Mouse (Mus musculus) liver, embryonic 14.5 days (tissue): ENCODE data around the gene Dnah9. TPM values are rescaled to one million over a fixed set of nuclear protein-coding genes. Genes with fewer than 3 reads are reported as not detected.
A peak's percentile ranks its signal among the peaks of the same experiment; 100 is the strongest.

Experiments used
- ATAC-seq: fragments of 200-750 bp; cut with Nextera tagmentation; 2 replicates; pipeline ENCODE4 v1.8.0; 2017; ENCODE audit warnings: moderate number of reproducible peaks, mild to moderate bottlenecking, moderate library complexity; ENCODE audit not compliant: insufficient read depth
- DNase-seq, 3 experiments: peaks; one replicate each; pipeline ENCODE4 v3.0.0-alpha.2; 2012 to 2013; ENCODE audit warnings: low read depth in 3 of 3, low spot score in 3 of 3
- H3K27ac ChIP-seq: fragments of 300-500 bp; sonication (generic); 2 replicates; pipeline ENCODE4 v1.5.1; 2014; ENCODE audit warnings: moderate library complexity, mild to moderate bottlenecking, control low read depth, inconsistent platforms
- H3K27me3 ChIP-seq: fragments of 300-500 bp; sonication (generic); 2 replicates; pipeline ENCODE4 v1.6.1; 2014; ENCODE audit warnings: mild to moderate bottlenecking, low read length, moderate library complexity; ENCODE audit not compliant: control insufficient read depth, insufficient read depth
- H3K36me3 ChIP-seq: fragments of 300-500 bp; sonication (generic); replicated peaks from 2 replicates; pipeline ENCODE4 v1.6.1; 2014; ENCODE audit warnings: low read depth; ENCODE audit not compliant: control insufficient read depth, insufficient read depth
- H3K4me1 ChIP-seq, 2 experiments: fragments of 200-500 bp in 1 of 2; fragments of 300-500 bp in 1 of 2; sonication (generic) in 1 of 2; replicated peaks; 2 replicates each; pipeline ENCODE4 v1.6.1; 2012 to 2014; ENCODE audit warnings: antibody characterized with exemption in 1 of 2, inconsistent platforms in 1 of 2, low read length in 1 of 2; ENCODE audit not compliant: control insufficient read depth in 2 of 2, insufficient read depth in 2 of 2
- H3K4me2 ChIP-seq: fragments of 300-500 bp; sonication (generic); 2 replicates; pipeline ENCODE4 v1.6.1; 2014; ENCODE audit warnings: low read depth, mild to moderate bottlenecking, control low read depth, moderate library complexity
- H3K4me3 ChIP-seq, 2 experiments: fragments of 200-500 bp in 1 of 2; fragments of 300-500 bp in 1 of 2; sonication (generic) in 1 of 2; 2 replicates each; pipeline ENCODE4 v1.5.1; 2012 to 2014; ENCODE audit warnings: low read depth in 2 of 2, low read length in 2 of 2, mild to moderate bottlenecking in 2 of 2, control low read depth in 1 of 2, inconsistent platforms in 1 of 2, moderate library complexity in 1 of 2; ENCODE audit not compliant: insufficient read depth in 1 of 2
- H3K9ac ChIP-seq: fragments of 300-500 bp; sonication (generic); replicated peaks from 2 replicates; pipeline ENCODE4 v1.6.1; 2014; ENCODE audit warnings: mild to moderate bottlenecking, control low read depth, moderate library complexity
- H3K9me3 ChIP-seq: fragments of 300-500 bp; sonication (generic); 2 replicates; pipeline ENCODE4 v1.6.1; 2016; ENCODE audit warnings: low read length, mixed read lengths; ENCODE audit not compliant: control insufficient read depth
- CTCF ChIP-seq: IDR thresholded peaks from 2 replicates; pipeline ENCODE4 v1.5.1; 2016; ENCODE audit warnings: antibody characterized with exemption, low read depth, control low read depth
- EP300 ChIP-seq: IDR thresholded peaks from 2 replicates; pipeline ENCODE4 v1.6.1; 2016; ENCODE audit warnings: antibody characterized with exemption, low read depth
- WGBS: fragments of 180-500 bp; shearing (Covaris S2); extraction: QIAGEN DNeasy Blood & Tissue Kit; methylation state at CpG from one replicate; pipeline ENCODE4 v1.1.7; 2014; ENCODE audit not compliant: insufficient replicate concordance; 5-methylcytosine and 5-hydroxymethylcytosine counted together
- polyA plus RNA-seq, 2 experiments: library from polyadenylated mRNA; depleted of rRNA in 1 of 2; stranded (reverse) in 1 of 2; unstranded in 1 of 2; fragments of >200 nt; fragmentation: Nextera tagmentation in 1 of 2; extraction: Ambion mirVana in 1 of 2; gene quantifications; 2 replicates each; pipeline versions ENCODE4 v1.2.1 to v1.2.3; 2012 to 2014

The Dnah9 gene
- polyA plus RNA-seq, 2 experiments, result not detected

- Histone ChIP-seq H3K9ac (no peak overlapping the region), H3K9me3 (no peaks in the 10 kb centered on the region), H3K4me1 (no peaks in the 10 kb centered on the region), H3K4me2 (no peak overlapping the region), H3K27ac (no peak overlapping the region), H3K27me3 (no peaks in the 10 kb centered on the region), H3K4me3 (no peak overlapping the region), H3K36me3 (no peaks in the 10 kb centered on the region)
- WGBS, result 14% methylated on average over 1 of the region's 1 CpGs
- DNase-seq, result no peak
- no peak for ATAC-seq
- TF ChIP-seq CTCF (peak; percentile 43), EP300 (no peak)
These were observed 316.3 kb downstream of the Dnah9 start for GRCm38 (mm10) chr11:65852066-65852465.

GRCm38 (mm10) chr11:65846446-65846845 lies 321.9 kb downstream of the Dnah9 start:
- H3K9me3 ChIP-seq, result no peaks in the 10 kb centered on the region
- DNase-seq (no peak), ATAC-seq (no peak)
- H3K27ac ChIP-seq, result no peak overlapping the region
- no peak for TF ChIP-seq EP300
- no peak for TF ChIP-seq CTCF
- no peak overlapping the region for H3K4me3 ChIP-seq
- WGBS, result 34% methylated on average over 5 of the region's 5 CpGs
- H3K4me1 ChIP-seq, result no peaks in the 10 kb centered on the region
- no peak overlapping the region for H3K9ac ChIP-seq
- no peaks in the 10 kb centered on the region for H3K36me3 ChIP-seq
- H3K27me3 ChIP-seq, result no peaks in the 10 kb centered on the region
- no peak overlapping the region for H3K4me2 ChIP-seq

GRCm38 (mm10) chr11:65838999-65839398 lies 329.4 kb downstream of the Dnah9 start:
- DNase-seq (no peak), ATAC-seq (no peak)
- Histone ChIP-seq H3K9ac (no peak overlapping the region), H3K27me3 (no peaks in the 10 kb centered on the region), H3K9me3 (no peaks in the 10 kb centered on the region), H3K36me3 (no peaks in the 10 kb centered on the region), H3K4me1 (no peaks in the 10 kb centered on the region), H3K27ac (no peak overlapping the region), H3K4me2 (no peak overlapping the region), H3K4me3 (no peak overlapping the region)
- TF ChIP-seq EP300 (no peak), CTCF (no peak)
- WGBS, result 70% methylated on average over 8 of the region's 8 CpGs

- Histone ChIP-seq H3K9ac (no peak overlapping the region), H3K4me1 (no peaks in the 10 kb centered on the region), H3K27me3 (no peaks in the 10 kb centered on the region), H3K9me3 (no peaks in the 10 kb centered on the region), H3K36me3 (peaks cover 21% of the 10 kb centered on the region), H3K4me3 (no peak overlapping the region), H3K27ac (no peak overlapping the region), H3K4me2 (no peak overlapping the region)
- DNase-seq (no peak), ATAC-seq (no peak)
- 83% methylated on average over 3 of the region's 3 CpGs for whole genome bisulfite sequencing
- TF ChIP-seq CTCF (no peak), EP300 (no peak)
These were observed 343.8 kb downstream of the Dnah9 start for GRCm38 (mm10) chr11:65824556-65824955.

- Histone ChIP-seq H3K9me3 (no peaks in the 10 kb centered on the region), H3K27me3 (no peaks in the 10 kb centered on the region), H3K9ac (no peak overlapping the region), H3K27ac (no peak overlapping the region), H3K4me1 (no peaks in the 10 kb centered on the region), H3K4me3 (no peak overlapping the region), H3K4me2 (no peak overlapping the region), H3K36me3 (peaks cover 12% of the 10 kb centered on the region)
- no peak for ATAC-seq
- peak; percentile 9 to 23 (median 12) for DNase-seq
- no peak for TF ChIP-seq EP300
- peak; percentile 81 for TF ChIP-seq CTCF
- WGBS, result 29% methylated on average over 7 of the region's 7 CpGs
These were observed 347.5 kb downstream of the Dnah9 start for GRCm38 (mm10) chr11:65820877-65821276.

GRCm38 (mm10) chr11:65820280-65820679 lies 348.1 kb downstream of the Dnah9 start:
- TF ChIP-seq CTCF, result peak; percentile 32; the same call in 1 of the 2 replicates
- TF ChIP-seq EP300, result no peak
- ATAC-seq, result no peak
- H3K4me1 ChIP-seq, result no peaks in the 10 kb centered on the region
- H3K36me3 ChIP-seq, result peaks cover 12% of the 10 kb centered on the region
- H3K9me3 ChIP-seq, result no peaks in the 10 kb centered on the region
- no peak for DNase-seq
- WGBS, result 66% methylated on average over 5 of the region's 5 CpGs
- no peak overlapping the region for H3K4me2 ChIP-seq
- H3K9ac ChIP-seq, result no peak overlapping the region
- H3K4me3 ChIP-seq, result no peak overlapping the region
- no peak overlapping the region for H3K27ac ChIP-seq
- no peaks in the 10 kb centered on the region for H3K27me3 ChIP-seq
